In genomic region chr9:28065126-28065525, GRCm38 (mm10) we compare ENCODE assay signal across 24 mouse cellular contexts.
DNase-seq lines count a peak whose midpoint lies in the region; ATAC-seq and TF ChIP-seq lines count a peak whose summit lies in the region.
"Had no signal": no experiment of that assay in that cellular context is flagged by ENCODE, and none has a peak within 500 bp of the region (broad histone marks: within the 10 kb centered on the region; RNA-seq: fewer than 3 reads in every experiment).

No protein-coding gene starts in this region.

- peak; percentile 18 to 38 for DNase-seq in cerebellum, adult 2 months
- no peak for DNase-seq in cerebellum, adult 11-12 months
- peak; percentile 21 for DNase-seq in lung, embryonic 14.5 days
- DNase-seq in lung, postnatal 36 days = no peak
- peak; percentile 21 for DNase-seq in adipocyte (ENCODE audit: low spot score)
- peak; percentile 45 to 47 for DNase-seq in cerebellum, postnatal 36 days
- DNase-seq in kidney, postnatal 4 days = no peak
- DNase-seq: adrenal gland, postnatal 14 days; gastrocnemius, postnatal 25 days; heart, postnatal 4 days; kidney, adult 11 months; kidney, postnatal 10 days; right cerebral cortex, postnatal 25 days; thymus, adult 2 months had no signal

- no peaks in the 10 kb centered on the region for H3K36me3 ChIP-seq in lung, embryonic 14.5 days (ENCODE audit: insufficient read depth)
- H3K36me3 ChIP-seq: embryonic facial prominence, embryonic 13.5 days; heart, embryonic 15.5 days; hindbrain, embryonic 15.5 days; limb, embryonic 12.5 days; liver, embryonic 12.5 days; lung, embryonic 15.5 days; stomach, embryonic 15.5 days had no signal

- no peaks in the 10 kb centered on the region for H3K27me3 ChIP-seq in cerebellum, adult 2 months (ENCODE audit: control insufficient read depth, insufficient read depth, low read length)
- no peaks in the 10 kb centered on the region for H3K27me3 ChIP-seq in lung, embryonic 14.5 days (ENCODE audit: insufficient read depth, low read length)
- H3K27me3 ChIP-seq: embryonic facial prominence, embryonic 13.5 days; heart, embryonic 15.5 days; hindbrain, embryonic 15.5 days; liver, embryonic 12.5 days; lung, embryonic 15.5 days; stomach, embryonic 15.5 days had no signal

- ATAC-seq in lung, embryonic 14.5 days (ENCODE audit: insufficient read depth) = no peak
- ATAC-seq: forebrain, embryonic 16.5 days; liver, embryonic 12.5 days had no signal

- no peak overlapping the region for H3K9ac ChIP-seq in lung, embryonic 14.5 days
- H3K9ac ChIP-seq: embryonic facial prominence, embryonic 13.5 days; heart, embryonic 15.5 days; hindbrain, embryonic 15.5 days; limb, embryonic 12.5 days; liver, embryonic 12.5 days; lung, embryonic 15.5 days; stomach, embryonic 15.5 days had no signal

- H3K27ac ChIP-seq in cerebellum, adult 2 months (ENCODE audit: insufficient read depth, low read length) = no peak overlapping the region
- H3K27ac ChIP-seq in lung, embryonic 14.5 days (ENCODE audit: low read depth) = no peak overlapping the region
- H3K27ac ChIP-seq: embryonic facial prominence, embryonic 13.5 days; heart, embryonic 15.5 days; hindbrain, embryonic 15.5 days; limb, embryonic 12.5 days; liver, embryonic 12.5 days; lung, embryonic 15.5 days; stomach, embryonic 15.5 days had no signal

- H3K4me3 ChIP-seq in cerebellum, adult 2 months (replicated peaks; ENCODE audit: insufficient read depth, low read depth, low read length) = no peak overlapping the region
- no peak overlapping the region for H3K4me3 ChIP-seq in lung, embryonic 14.5 days (ENCODE audit: low read depth, low read length)
- H3K4me3 ChIP-seq: embryonic facial prominence, embryonic 13.5 days; heart, embryonic 15.5 days; hindbrain, embryonic 15.5 days; limb, embryonic 12.5 days; liver, embryonic 12.5 days; lung, embryonic 15.5 days; myocyte; stomach, embryonic 15.5 days had no signal

- H3K9me3 ChIP-seq in lung, embryonic 14.5 days (ENCODE audit: low read depth, low read length) = no peaks in the 10 kb centered on the region
- H3K9me3 ChIP-seq: embryonic facial prominence, embryonic 13.5 days; heart, embryonic 15.5 days; hindbrain, embryonic 15.5 days; limb, embryonic 12.5 days; liver, embryonic 12.5 days; lung, embryonic 15.5 days; stomach, embryonic 15.5 days had no signal

- no peak overlapping the region for H3K4me2 ChIP-seq in lung, embryonic 14.5 days
- H3K4me2 ChIP-seq: embryonic facial prominence, embryonic 13.5 days; heart, embryonic 15.5 days; hindbrain, embryonic 15.5 days; limb, embryonic 12.5 days; liver, embryonic 12.5 days; lung, embryonic 15.5 days; midbrain, embryonic 11.5 days; stomach, embryonic 15.5 days had no signal

- no peak for TF ChIP-seq POLR2A in cerebellum, adult 2 months (IDR thresholded peaks at IDR 0.05; ENCODE audit: borderline replicate concordance, insufficient read depth, low read length)

- TF ChIP-seq CTCF in cerebellum, adult 2 months (IDR thresholded peaks at IDR 0.05; ENCODE audit: borderline replicate concordance, insufficient read depth, low read depth, low read length) = no peak
- no peak for TF ChIP-seq CTCF in lung, embryonic 14.5 days (IDR thresholded peaks at IDR 0.05; ENCODE audit: low read depth)

- no peaks in the 10 kb centered on the region for H3K4me1 ChIP-seq in cerebellum, adult 2 months (ENCODE audit: control insufficient read depth, insufficient read depth, low read length)
- H3K4me1 ChIP-seq in lung, embryonic 14.5 days (ENCODE audit: insufficient read depth) = no peaks in the 10 kb centered on the region
- H3K4me1 ChIP-seq: embryonic facial prominence, embryonic 13.5 days; heart, embryonic 15.5 days; hindbrain, embryonic 15.5 days; limb, embryonic 12.5 days; liver, embryonic 12.5 days; lung, embryonic 15.5 days; stomach, embryonic 15.5 days had no signal

Comparison
In these comparisons a context has a peak if more than half of its experiments do, and no peak if none do; other contexts are left out.
1. DNase-seq: peak in cerebellum, adult 2 months (2 of 2), lung, embryonic 14.5 days (single experiment), adipocyte (single experiment) and cerebellum, postnatal 36 days (2 of 2); none in cerebellum, adult 11-12 months (single experiment), lung, postnatal 36 days (single experiment) and kidney, postnatal 4 days (0 of 2).